Mouse (Mus musculus): ENCODE results near the gene Cel.

- TF ChIP-seq CTCF (IDR thresholded peaks at IDR 0.05; ENCODE audit: insufficient read depth, low read depth, low read length) (no peak), POLR2A (IDR thresholded peaks at IDR 0.05; ENCODE audit: insufficient read depth, low read depth, low read length) (no peak)
These were observed 27.6 kb downstream of the Cel start for GRCm38 (mm10) chr2:28535650-28536049.

All from olfactory bulb, adult 2 months (tissue).